Mouse (Mus musculus) stomach, postnatal 0 days (tissue): Measurements from ENCODE around the gene Mymx. TPM values are rescaled to one million over a fixed set of nuclear protein-coding genes. Genes with fewer than 3 reads are reported as not detected.

Experiments
- ATAC-seq: fragments of 200-750 bp; cut with Nextera tagmentation; 2 replicates; pipeline ENCODE4 v1.8.0; 2017; ENCODE audit not compliant: low FRiP score, low TSS enrichment
- DNase-seq: peaks from one replicate; pipeline ENCODE4 v3.0.0-alpha.2; 2016; ENCODE audit warnings: low spot score
- H3K27ac ChIP-seq: fragments of 300-500 bp; sonication (generic); replicated peaks from 2 replicates; pipeline ENCODE4 v1.5.1; 2014; ENCODE audit warnings: mild to moderate bottlenecking, control low read depth
- H3K27me3 ChIP-seq: fragments of 300-500 bp; sonication (generic); 2 replicates; pipeline ENCODE4 v1.6.1; 2014; ENCODE audit warnings: low read length; ENCODE audit not compliant: control insufficient read depth, insufficient read depth
- H3K36me3 ChIP-seq: fragments of 300-500 bp; sonication (generic); 2 replicates; pipeline ENCODE4 v1.6.1; 2014; ENCODE audit warnings: low read length, mixed read lengths; ENCODE audit not compliant: control insufficient read depth, insufficient read depth
- H3K4me1 ChIP-seq: fragments of 300-500 bp; sonication (generic); replicated peaks from 2 replicates; pipeline ENCODE4 v1.6.1; 2014; ENCODE audit warnings: antibody characterized with exemption; ENCODE audit not compliant: control insufficient read depth, insufficient read depth
- H3K4me2 ChIP-seq: fragments of 300-500 bp; sonication (generic); replicated peaks from 2 replicates; pipeline ENCODE4 v1.6.1; 2014; ENCODE audit warnings: low read depth, mild to moderate bottlenecking, control low read depth, moderate library complexity
- H3K4me3 ChIP-seq: fragments of 300-500 bp; sonication (generic); 2 replicates; pipeline ENCODE4 v1.5.1; 2014; ENCODE audit warnings: low read depth, low read length, control low read depth
- H3K9ac ChIP-seq: fragments of 300-500 bp; sonication (generic); 2 replicates; pipeline ENCODE4 v1.6.1; 2014; ENCODE audit warnings: mild to moderate bottlenecking, low read length, control low read depth, mixed read lengths
- H3K9me3 ChIP-seq: fragments of 300-500 bp; sonication (generic); 2 replicates; pipeline ENCODE4 v1.6.1; 2016; ENCODE audit warnings: low read length; ENCODE audit not compliant: control insufficient read depth
- CTCF ChIP-seq: IDR thresholded peaks from 2 replicates; pipeline ENCODE4 v1.5.1; 2016; ENCODE audit warnings: antibody characterized with exemption, low read depth, mild to moderate bottlenecking, moderate library complexity
- EP300 ChIP-seq: optimal IDR thresholded peaks from 2 replicates; pipeline ENCODE3; 2016; ENCODE audit warnings: antibody characterized with exemption
- WGBS: fragments of 180-500 bp; shearing (Covaris S2); extraction: QIAGEN DNeasy Blood & Tissue Kit; methylation state at CpG from one replicate; pipeline ENCODE4 v1.1.7; 2014; 5-methylcytosine and 5-hydroxymethylcytosine counted together
- polyA plus RNA-seq: library from polyadenylated mRNA; unstranded; fragments of >200 nt; fragmentation: Nextera tagmentation; extraction: Ambion mirVana; gene quantifications from 2 replicates; pipeline ENCODE4 v1.2.1, GENCODE M21; 2015

Mymx gene
- polyA plus RNA-seq, 1 experiment from 2014 or later = 1.2 TPM

DNA sequence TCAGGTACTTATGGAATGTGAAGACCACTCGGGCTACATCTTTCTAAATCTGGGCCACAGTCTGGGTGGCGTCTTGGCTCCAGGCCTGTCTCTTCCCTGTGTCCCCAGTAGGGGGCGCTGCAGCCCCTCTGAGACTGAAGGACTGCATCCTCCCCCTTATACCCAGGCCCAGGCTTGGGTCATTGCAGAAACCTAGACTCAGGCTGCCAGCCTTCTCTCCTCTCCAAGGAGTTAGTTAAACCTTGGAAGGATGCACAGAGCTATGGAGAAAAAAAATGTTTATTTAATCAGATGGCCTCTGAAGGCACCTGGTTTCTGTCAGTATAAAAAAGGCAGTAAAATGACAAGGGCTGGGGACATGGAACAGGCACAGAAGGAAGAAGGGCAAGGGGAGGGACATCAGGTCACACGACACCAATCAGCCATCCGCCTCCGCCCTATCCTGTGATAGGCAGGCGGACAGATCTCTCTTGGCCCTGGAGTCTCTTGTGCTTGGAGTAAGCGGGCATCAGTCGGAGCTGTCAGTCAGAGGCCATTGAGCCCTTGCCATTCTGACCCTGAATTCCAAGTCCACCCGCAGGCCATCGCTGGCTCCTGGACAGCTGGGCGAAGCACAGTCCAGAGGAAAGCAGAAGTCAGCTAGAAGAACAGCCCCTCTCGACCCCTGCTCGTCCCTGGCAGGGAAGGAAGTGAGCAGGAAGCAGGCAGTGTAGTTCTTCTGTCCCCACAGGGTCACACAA lies 16.8 kb downstream of the Mymx start:
- Histone ChIP-seq H3K27ac (peak overlapping the region; percentile 89), H3K4me2 (no peak overlapping the region), H3K9ac (peak overlapping the region; percentile 41; the same call in 1 of the 2 replicates), H3K4me3 (no peak overlapping the region), H3K36me3 (peaks cover 6% of the 10 kb centered on the region), H3K4me1 (0 out of 2 replicates have a peak, but pooled peaks cover 5% of the 10 kb centered on the region), H3K27me3 (no peaks in the 10 kb centered on the region), H3K9me3 (no peaks in the 10 kb centered on the region)
- ATAC-seq (peak; percentile 45; the same call in 1 of the 2 replicates), DNase-seq (peak; percentile 77)
- 38% methylated on average over 14 of the region's 14 CpGs for WGBS
- TF ChIP-seq CTCF (peak; percentile 90), EP300 (no peak)

DNA sequence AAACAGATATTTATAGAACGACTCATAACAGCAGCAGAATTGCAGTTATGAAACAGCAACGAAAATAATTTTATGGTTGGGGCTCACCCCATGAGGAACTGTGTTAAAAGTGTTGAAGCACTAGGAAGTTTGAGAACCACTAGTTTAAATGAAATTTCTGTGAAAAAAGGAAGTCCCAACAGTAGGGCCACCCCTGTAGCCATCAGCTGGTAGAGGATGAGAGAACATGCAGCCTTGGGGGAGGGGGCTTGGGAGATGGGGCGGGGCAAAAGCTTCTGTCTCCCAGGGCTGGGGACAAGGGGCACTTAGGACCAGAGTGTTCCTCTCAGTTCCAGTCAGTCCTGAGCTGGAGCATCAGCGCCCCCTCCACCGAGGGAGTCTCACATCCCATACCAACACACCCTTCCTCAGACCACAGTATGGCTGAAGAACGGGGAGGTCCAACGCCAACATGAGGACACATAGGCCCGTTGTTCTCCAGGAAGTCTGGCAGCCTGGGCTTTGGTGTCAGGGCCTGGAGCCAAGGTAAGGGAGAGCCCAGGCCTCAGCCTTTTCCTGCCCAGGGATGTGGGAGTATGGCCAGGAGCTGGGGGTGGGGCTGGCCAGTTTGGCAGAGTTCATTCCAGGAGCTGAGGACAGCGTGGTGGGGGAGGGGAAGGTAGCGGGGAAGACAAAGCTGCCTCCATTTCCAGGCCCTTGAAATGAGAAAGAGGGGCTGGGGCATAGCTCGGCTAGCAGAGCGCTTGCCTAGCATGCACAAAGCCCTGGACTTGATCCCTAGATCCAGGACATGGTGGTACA lies 17.6 kb downstream of the Mymx start:
- Histone ChIP-seq H3K4me1 (0 out of 2 replicates have a peak, but pooled peaks cover 5% of the 10 kb centered on the region), H3K4me2 (peak overlapping the region; percentile 5; the same call in 1 of the 2 replicates), H3K27me3 (no peaks in the 10 kb centered on the region), H3K9me3 (no peaks in the 10 kb centered on the region), H3K9ac (peak overlapping the region; percentile 41), H3K4me3 (no peak overlapping the region), H3K27ac (peak overlapping the region; percentile 89), H3K36me3 (no peaks in the 10 kb centered on the region; the same call in 1 of the 2 replicates)
- WGBS = 43% methylated on average over 12 of the region's 12 CpGs
- ATAC-seq (peak; percentile 14; the same call in 1 of the 2 replicates), DNase-seq (no peak)
- TF ChIP-seq EP300 = no peak
- 0 out of 2 replicates have a peak, but pooled peaks have one; percentile 1 for TF ChIP-seq CTCF

DNA sequence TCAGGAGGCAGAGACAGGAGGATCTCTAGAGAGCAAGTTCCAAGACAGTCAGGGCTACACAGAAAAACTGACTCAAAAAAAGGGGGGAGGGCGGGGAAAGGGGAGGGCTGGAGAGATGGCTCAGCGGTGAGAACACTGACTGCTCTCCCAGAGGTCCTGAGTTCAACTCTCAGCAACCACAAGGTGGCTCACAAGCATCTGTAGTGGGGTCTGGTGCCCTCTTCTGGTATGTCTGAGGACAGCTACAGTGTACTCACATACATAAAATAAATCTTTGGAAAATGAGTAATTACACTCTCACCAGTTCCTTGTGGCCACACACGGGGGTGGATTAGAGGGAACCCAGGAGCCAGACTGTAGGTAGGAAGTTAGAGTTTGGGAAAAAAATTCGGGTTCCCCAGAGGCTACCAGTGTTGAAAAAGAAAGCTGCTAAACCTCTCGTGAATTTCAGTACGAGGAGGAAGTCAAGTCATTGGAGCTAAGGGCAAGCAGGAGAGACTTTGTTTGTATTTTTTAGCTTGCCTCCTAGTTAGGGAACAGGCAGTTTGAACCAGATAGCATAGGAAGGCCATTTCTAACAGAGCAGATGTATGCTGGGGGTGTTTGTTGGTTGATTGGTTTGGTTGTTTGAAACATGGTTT lies 19.1 kb downstream of the Mymx start:
- TF ChIP-seq CTCF = peak; percentile 79
- no peak for TF ChIP-seq EP300
- no peak overlapping the region for H3K4me3 ChIP-seq
- H3K36me3 ChIP-seq = no peaks in the 10 kb centered on the region
- DNase-seq = no peak
- H3K27ac ChIP-seq = 0 out of 2 replicates have a peak overlapping the region, but pooled peaks have one; percentile 2
- no peak overlapping the region for H3K9ac ChIP-seq
- ATAC-seq = no peak
- H3K4me1 ChIP-seq = 0 out of 2 replicates have a peak, but pooled peaks cover 5% of the 10 kb centered on the region
- 55% methylated on average over 6 of the region's 6 CpGs for WGBS
- H3K9me3 ChIP-seq = no peaks in the 10 kb centered on the region
- H3K4me2 ChIP-seq = no peak overlapping the region
- H3K27me3 ChIP-seq = no peaks in the 10 kb centered on the region

DNA sequence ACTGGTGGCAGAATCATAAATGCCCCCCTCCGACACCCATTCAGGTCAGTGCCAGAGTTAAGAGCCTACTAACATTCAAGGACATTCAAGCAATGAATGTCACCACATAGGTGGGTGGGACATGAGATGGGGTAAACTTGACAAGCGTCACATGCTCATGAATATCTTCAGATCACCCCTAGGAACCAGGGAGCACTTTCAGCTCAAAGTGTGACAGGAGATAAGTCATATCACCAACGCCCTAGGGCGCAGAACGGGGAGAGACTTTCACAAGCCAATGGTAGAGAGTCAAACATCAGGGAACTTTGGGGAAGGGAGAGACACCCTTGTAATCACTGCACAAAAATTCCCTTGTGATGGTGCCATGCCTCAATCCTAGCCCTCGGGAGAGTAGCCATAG lies 19.7 kb downstream of the Mymx start:
- Histone ChIP-seq H3K4me1 (0 out of 2 replicates have a peak, but pooled peaks cover 5% of the 10 kb centered on the region), H3K27me3 (no peaks in the 10 kb centered on the region), H3K9ac (no peak overlapping the region), H3K4me3 (no peak overlapping the region), H3K27ac (no peak overlapping the region), H3K4me2 (no peak overlapping the region), H3K36me3 (no peaks in the 10 kb centered on the region), H3K9me3 (no peaks in the 10 kb centered on the region)
- WGBS = 81% methylated on average over 6 of the region's 6 CpGs
- ATAC-seq (no peak), DNase-seq (no peak)
- TF ChIP-seq EP300 (no peak), CTCF (no peak)

DNA sequence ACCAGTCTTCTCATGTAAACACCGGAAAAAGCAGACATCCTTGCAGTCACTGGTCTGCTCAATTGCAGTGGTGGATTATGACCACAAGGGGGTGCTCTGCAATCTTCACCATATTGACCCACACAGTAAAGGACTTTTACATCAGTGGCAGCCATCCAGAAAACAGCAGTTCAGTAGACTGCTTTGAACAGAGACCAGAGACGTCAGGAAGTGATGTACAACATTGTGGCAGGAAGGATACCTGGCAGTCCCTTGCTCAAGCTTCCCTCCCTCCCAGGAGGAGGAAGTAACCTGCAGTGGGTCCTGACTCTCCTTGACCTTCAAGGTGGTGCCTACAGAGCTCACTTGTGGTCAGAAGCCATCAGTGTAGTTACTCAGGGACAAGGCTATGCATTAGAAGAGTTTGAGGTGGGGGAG lies 20.3 kb downstream of the Mymx start:
- Histone ChIP-seq H3K27ac (peak overlapping the region; percentile 71; the same call in 1 of the 2 replicates), H3K4me1 (0 out of 2 replicates have a peak, but pooled peaks cover 5% of the 10 kb centered on the region), H3K4me2 (0 out of 2 replicates have a peak overlapping the region, but pooled peaks have one; percentile 25), H3K36me3 (no peaks in the 10 kb centered on the region), H3K27me3 (no peaks in the 10 kb centered on the region), H3K9me3 (no peaks in the 10 kb centered on the region), H3K9ac (no peak overlapping the region), H3K4me3 (no peak overlapping the region)
- TF ChIP-seq CTCF = peak; percentile 97
- no peak for TF ChIP-seq EP300
- WGBS = 5% methylated on average over 2 of the region's 2 CpGs
- DNase-seq = peak; percentile 81
- peak; percentile 37 for ATAC-seq
